ENCODE assay signal across 17 mouse cellular contexts in genomic region chr10:20003006-20003405, GRCm38 (mm10).
DNase-seq lines count a peak whose midpoint lies in the region; ATAC-seq and TF ChIP-seq lines count a peak whose summit lies in the region.
"Had no signal": no experiment of that assay in that cellular context is flagged by ENCODE, and none has a peak within 500 bp of the region (broad histone marks: within the 10 kb centered on the region; RNA-seq: fewer than 3 reads in every experiment).

No protein-coding gene starts in this region.

- H3K27ac ChIP-seq in hindbrain, embryonic 10.5 days, result peak overlapping the region; percentile 26; the same call in 1 of the 2 replicates
- H3K27ac ChIP-seq in hindbrain, embryonic 14.5 days, result no peak overlapping the region
- H3K27ac ChIP-seq in bone marrow, adult 2 months (ENCODE audit: control insufficient read depth, insufficient read depth, low read depth, low read length, poor library complexity), result peak overlapping the region; percentile 43; the same call in 1 of the 2 replicates
- H3K27ac ChIP-seq: embryonic facial prominence, embryonic 15.5 days had no signal

- H3K4me1 ChIP-seq in hindbrain, embryonic 10.5 days (replicated peaks), result peaks cover 32% of the 10 kb centered on the region
- H3K4me1 ChIP-seq in hindbrain, embryonic 14.5 days (replicated peaks; ENCODE audit: control insufficient read depth, insufficient read depth, low read length), result peaks cover 11% of the 10 kb centered on the region
- H3K4me1 ChIP-seq in bone marrow, adult 2 months (ENCODE audit: control insufficient read depth, insufficient read depth, low read length), result peaks cover 8% of the 10 kb centered on the region; the same call in 1 of the 2 replicates

- DNase-seq in hindbrain, embryonic 10.5 days (ENCODE audit: low spot score), result no peak
- no peak for DNase-seq in hindbrain, embryonic 14.5 days (ENCODE audit: low spot score)
- DNase-seq in induced T-regulatory cell, adult 2 months (ENCODE audit: low read depth), result peak; percentile 53
- DNase-seq in naive thymus-derived CD4-positive, alpha-beta T cell, adult 2 months (ENCODE audit: low read depth), result peak; percentile 27
- DNase-seq in lung, postnatal 14 days, result no peak
- no peak for DNase-seq in embryo, embryonic 9.5 days (ENCODE audit: extremely low spot score)
- DNase-seq: adrenal gland, adult 2 months; cerebellum, postnatal 10 days; heart, postnatal 36 days; kidney, adult 18-20 months; kidney, postnatal 10 days; liver, postnatal 0 days; lung, postnatal 36 days; thymus, adult 2 months had no signal

- H3K27me3 ChIP-seq in hindbrain, embryonic 10.5 days (ENCODE audit: insufficient read depth, poor library complexity, severe bottlenecking), result no peaks in the 10 kb centered on the region
- H3K27me3 ChIP-seq in hindbrain, embryonic 14.5 days (ENCODE audit: control insufficient read depth, insufficient read depth, low read length), result no peaks in the 10 kb centered on the region
- H3K27me3 ChIP-seq: embryonic facial prominence, embryonic 15.5 days had no signal

- no peak overlapping the region for H3K4me3 ChIP-seq in hindbrain, embryonic 10.5 days
- H3K4me3 ChIP-seq in hindbrain, embryonic 14.5 days (replicated peaks; ENCODE audit: low read length), result no peak overlapping the region
- H3K4me3 ChIP-seq in bone marrow, adult 2 months (replicated peaks; ENCODE audit: control insufficient read depth, low read depth, low read length), result no peak overlapping the region
- H3K4me3 ChIP-seq: embryonic facial prominence, embryonic 15.5 days had no signal

- no peak for TF ChIP-seq CTCF in bone marrow, adult 2 months (IDR thresholded peaks at IDR 0.05; ENCODE audit: control insufficient read depth, insufficient read depth, low read length)

- no peak for ATAC-seq in hindbrain, embryonic 14.5 days (ENCODE audit: low FRiP score)
- ATAC-seq: liver, postnatal 0 days; midbrain, embryonic 16.5 days had no signal

- TF ChIP-seq POLR2A in bone marrow, adult 2 months (IDR thresholded peaks at IDR 0.05; ENCODE audit: borderline replicate concordance, control insufficient read depth, low read depth, low read length), result no peak

- no peak overlapping the region for H3K4me2 ChIP-seq in hindbrain, embryonic 14.5 days (replicated peaks)
- H3K4me2 ChIP-seq: embryonic facial prominence, embryonic 15.5 days had no signal

- no peaks in the 10 kb centered on the region for H3K9me3 ChIP-seq in hindbrain, embryonic 10.5 days
- no peaks in the 10 kb centered on the region for H3K9me3 ChIP-seq in hindbrain, embryonic 14.5 days (ENCODE audit: control insufficient read depth, low read length)
- H3K9me3 ChIP-seq: embryonic facial prominence, embryonic 15.5 days had no signal

- 29% methylated on average over 5 of the region's 5 CpGs for WGBS in hindbrain, embryonic 10.5 days
- WGBS in hindbrain, embryonic 14.5 days, result 40% methylated on average over 5 of the region's 5 CpGs
- 29% methylated on average over 5 of the region's 5 CpGs for WGBS in bone marrow, adult 2 months

- no peak overlapping the region for H3K9ac ChIP-seq in hindbrain, embryonic 14.5 days
- H3K9ac ChIP-seq: embryonic facial prominence, embryonic 15.5 days; liver, postnatal 0 days had no signal

- H3K36me3 ChIP-seq in hindbrain, embryonic 10.5 days, result no peaks in the 10 kb centered on the region
- H3K36me3 ChIP-seq in hindbrain, embryonic 14.5 days (replicated peaks; ENCODE audit: control insufficient read depth, insufficient read depth), result no peaks in the 10 kb centered on the region
- H3K36me3 ChIP-seq: embryonic facial prominence, embryonic 15.5 days had no signal

Comparison
In these comparisons a context has a peak if more than half of its experiments do, and no peak if none do; other contexts are left out.
1. DNase-seq: peak in induced T-regulatory cell, adult 2 months (single experiment) and naive thymus-derived CD4-positive, alpha-beta T cell, adult 2 months (single experiment); none in hindbrain, embryonic 10.5 days (single experiment), hindbrain, embryonic 14.5 days (single experiment), lung, postnatal 14 days (single experiment) and embryo, embryonic 9.5 days (single experiment).